Mouse (Mus musculus) mouse trophoblast stem cell (cell line): ENCODE measurements around the gene Sf3b2.

Source experiments
- in situ Hi-C, 2 experiments: fragments of 300-500 bp; cut with MseI, MboI; formaldehyde crosslinking; loops; 2 replicates in 1 of 2; 3 replicates in 1 of 2; pipeline ENCODE4 v1.15.1; 2025

The Sf3b2 gene

DNA sequence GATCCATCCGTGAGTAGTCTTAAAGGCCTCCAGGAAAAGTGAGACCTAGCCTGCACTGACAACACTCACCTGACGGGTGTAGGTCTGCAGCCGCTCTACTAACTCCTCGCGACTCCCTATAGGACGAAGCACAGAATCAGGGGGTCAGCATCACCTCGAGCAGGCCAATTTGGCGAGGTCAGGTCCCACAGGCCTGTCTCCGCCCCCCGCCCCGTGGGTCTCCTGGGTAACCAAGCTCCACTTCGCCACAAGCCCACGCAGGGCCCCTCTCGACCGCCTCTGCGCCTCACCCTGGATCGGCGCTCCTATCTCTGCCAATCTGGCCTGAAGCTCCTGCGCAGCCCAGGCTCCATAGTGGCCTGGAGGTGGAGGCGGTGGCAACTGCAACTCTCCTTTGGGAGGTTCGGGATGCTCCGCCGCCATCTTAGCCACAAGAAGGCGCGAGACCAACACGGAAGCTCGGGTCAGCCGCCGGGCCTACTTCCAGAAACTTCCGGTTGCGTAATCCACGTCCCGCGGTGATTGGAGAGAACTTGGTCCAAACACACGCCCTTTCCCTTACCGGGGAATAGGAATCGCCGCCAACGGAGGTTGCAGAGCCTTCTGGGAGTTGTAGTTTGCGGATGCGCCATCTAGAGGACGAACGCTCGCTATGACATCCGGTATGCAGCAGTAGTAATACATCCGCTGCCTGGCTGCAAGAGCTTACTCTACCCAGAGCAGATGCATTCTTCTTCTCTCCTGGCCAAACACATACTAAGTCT, at the start of gene Sf3b2:
Gene Sf3b2, minus strand, starts transcription at position 484 of the 764 bp plus-strand sequence.
- in situ Hi-C loops, result no loop called here

DNA sequence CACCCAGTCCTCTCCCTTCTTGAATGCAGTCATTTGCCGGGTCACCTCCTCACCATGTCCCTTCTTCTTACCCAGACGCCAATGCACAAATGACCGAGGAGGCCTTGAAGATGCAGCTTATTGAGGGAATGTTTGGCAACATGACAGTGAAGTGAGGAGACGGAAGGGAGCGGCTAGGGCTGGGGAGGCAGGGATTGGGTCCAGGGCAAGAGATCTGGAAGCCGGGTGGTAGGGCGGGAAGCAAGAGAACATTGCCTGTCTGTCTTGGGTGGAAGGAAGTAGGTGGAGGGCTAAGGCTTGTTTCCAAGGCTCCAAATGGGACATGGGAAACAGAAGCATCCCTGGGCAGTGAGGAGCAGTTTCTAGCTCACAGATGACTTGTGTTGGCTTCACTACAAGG, 46.1 kb upstream of the Sf3b2 start:
- in situ Hi-C loops, result loop anchor here in 1 of 2 experiments (5.0 kb wide), 1 partner anchor 39 kb away; no protein-coding TSS in a partner anchor

DNA sequence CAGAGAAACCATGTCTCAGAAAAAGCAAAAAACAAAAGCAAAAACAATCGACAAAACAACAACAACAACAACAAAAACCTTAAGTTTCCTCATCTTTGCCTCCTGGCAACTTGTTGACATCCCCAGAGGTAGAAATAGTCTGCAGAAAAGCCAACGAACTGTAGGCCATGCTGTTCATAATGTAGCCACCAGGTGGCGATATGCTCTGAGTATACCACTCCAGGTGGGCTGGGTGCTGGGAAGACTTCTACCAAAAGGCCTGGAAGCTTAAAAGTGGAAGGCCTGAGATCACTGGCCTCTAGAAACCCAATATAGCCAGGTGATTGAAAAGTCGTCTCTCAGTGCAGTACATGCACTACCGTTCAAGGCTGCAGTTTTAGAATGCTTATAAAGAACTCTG, 42.7 kb upstream of the Sf3b2 start:
- in situ Hi-C loops, result no loop called here

DNA sequence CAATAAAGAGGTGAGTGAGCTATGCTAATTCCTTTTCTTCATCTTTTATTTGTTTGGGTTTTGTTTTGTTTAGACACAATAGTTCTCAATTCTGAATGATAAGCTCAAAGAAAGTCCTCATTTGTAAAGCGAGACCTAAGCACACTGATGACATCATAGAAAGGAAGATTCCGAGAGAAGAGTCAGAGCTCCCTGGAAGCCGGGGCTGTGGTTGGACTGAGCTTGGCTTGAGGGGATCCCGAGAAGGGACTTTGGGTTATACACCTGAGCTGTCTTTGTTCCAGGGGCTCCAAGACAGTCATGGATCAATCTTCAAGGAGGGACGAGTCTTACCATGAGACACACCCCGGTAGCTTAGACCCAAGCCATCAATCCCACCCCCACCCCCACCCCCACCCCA, 40.2 kb upstream of the Sf3b2 start, which contains the start of gene Catsper1:
Gene Catsper1, plus strand, starts transcription at position 301 of the 400 bp plus-strand sequence.
- in situ Hi-C loops, result no loop called here

DNA sequence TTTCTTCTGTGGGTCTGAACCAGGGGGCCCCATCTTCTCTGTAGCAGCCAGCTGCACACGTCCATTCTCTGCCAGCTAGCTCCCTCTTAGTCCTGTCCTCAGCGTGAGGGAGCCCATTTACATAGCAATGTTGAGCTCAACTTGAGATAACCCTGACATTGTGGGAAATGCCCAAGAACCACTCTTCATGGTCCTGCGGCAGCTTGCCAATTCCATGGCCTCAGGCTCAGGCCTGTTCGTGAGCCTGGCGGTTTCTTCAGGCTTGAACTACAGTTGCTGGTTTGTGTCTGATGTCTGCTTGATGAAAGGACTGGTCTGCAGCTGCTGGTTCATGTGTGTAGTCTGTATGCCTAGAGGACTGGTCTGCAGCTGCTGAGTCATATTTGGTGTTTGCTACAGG, 39.5 kb upstream of the Sf3b2 start:
- in situ Hi-C loops, result no loop called here

DNA sequence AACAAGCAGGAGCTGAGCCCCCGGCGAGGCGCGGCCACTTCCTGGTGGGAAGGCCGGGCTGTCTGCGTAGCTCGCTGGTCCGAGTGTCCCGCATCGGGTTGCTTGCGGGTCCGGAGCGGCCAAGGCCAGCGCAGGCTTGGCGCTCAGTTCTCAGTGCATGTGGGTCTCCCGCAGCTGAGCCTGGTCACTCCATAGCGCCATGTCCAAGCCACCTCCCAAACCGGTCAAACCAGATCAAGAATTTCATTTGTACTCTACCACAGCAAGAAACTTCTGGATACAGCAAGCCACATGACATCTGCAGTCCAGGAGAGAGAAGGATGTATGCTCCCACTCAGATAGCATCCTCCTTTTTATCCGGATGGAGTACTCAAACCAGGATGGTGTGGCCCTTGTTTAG, 32.7 kb upstream of the Sf3b2 start:
- in situ Hi-C loops, result no loop called here

DNA sequence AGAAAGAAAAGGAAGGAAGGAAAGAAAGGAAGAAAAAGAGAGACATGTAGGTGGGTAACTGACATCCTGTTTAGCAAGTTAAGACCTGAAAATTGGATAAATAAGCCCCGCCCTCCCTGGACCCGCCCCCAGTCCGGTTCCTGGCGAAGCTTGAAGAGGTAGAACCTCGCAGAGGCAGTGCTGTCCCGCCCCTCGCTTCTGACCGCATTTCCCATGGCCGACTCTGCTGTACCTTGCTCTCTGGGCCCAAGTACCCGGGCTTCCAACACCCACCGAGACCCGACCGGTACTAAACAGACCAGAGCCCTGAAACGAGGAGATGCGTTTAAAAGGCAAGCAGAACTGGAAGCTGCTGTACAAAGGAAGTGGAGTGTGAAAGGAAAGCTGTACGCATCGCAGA, 28.5 kb upstream of the Sf3b2 start:
- in situ Hi-C loops, result no loop called here

DNA sequence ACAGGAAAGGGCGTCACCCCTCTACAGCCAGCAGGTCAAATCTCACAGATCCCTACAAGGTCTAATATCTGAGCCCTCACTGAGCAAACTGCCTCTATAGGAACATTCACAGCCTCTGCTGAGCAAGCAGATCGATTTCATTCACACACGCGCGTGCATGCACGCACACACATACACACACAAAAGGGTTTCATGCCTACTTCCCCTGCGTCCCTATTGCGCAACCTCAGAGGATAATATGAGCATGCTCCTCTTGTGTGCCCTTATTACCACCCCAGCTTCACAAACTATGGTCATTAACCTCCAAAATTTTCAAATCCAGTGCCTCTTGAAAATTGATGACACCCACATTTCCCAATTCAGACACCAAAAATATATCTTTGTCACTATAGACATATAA, 17.9 kb upstream of the Sf3b2 start:
- in situ Hi-C loops, result no loop called here

DNA sequence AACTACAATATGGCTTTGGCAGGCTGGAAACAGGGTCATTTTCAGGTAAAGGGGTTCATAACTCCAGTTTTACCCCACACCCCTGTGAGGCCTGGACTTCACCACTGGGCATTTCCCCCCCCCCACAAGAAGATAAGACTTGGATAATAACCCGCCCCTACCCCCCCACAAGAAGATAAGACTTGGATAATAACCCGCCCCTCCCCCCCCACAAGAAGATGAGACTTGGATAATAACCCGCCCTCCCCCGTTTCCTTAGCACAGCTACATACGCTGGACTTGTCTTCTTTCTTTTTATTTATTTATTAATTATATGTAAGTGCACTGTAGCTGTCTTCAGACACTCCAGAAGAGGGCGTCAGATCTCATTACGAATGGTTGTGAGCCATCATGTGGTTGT, 13.8 kb upstream of the Sf3b2 start:
- in situ Hi-C loops, result no loop called here

DNA sequence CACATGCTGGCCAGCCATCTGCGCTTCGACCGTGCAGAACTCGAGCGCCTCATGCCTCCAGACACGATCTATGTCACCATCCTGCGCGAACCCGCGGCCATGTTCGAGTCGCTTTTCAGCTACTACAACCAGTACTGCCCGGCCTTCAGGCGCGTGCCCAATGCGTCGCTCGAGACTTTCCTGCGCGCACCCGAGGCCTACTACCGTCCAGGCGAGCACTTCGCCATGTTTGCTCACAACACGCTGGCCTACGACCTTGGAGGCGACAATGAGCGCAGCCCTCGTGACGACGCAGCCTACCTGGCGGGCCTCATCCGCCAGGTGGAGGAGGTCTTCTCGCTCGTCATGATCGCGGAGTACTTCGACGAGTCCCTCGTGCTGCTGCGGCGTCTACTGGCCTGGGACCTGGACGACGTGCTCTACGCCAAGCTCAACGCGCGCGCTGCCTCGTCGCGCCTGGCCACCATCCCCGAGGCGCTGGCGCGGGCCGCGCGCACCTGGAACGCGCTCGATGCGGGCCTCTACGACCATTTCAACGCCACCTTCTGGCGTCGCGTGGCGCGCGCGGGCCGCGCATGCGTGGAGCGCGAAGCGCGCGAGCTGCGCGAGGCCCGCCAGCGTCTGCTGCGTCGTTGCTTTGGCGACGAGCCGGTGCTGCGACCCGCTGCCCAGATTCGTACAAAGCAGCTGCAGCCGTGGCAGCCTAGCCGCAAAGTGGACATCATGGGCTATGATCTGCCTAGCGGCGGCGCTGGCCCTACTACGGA, 11.9 kb upstream of the Sf3b2 start:
- in situ Hi-C loops, result no loop called here

DNA sequence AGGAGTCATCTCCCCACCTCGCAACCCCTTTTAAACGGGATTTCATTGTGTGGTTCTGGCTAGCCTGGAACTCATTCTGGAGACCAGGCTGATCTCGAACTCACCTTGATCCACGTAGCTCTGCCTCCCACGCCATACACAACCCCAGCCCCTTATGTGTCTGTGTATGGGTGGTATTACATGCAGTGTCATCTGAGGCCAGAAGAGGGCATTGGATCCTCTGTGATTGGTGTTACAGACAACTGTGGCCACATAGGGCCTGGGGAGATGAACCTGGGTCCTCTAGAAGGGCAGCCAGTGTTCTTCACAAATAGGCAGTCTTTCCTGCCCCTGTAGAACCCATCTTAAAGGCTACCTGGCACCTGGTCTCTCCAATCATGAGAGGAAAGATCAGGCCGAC, 11.0 kb upstream of the Sf3b2 start:
- in situ Hi-C loops, result no loop called here

DNA sequence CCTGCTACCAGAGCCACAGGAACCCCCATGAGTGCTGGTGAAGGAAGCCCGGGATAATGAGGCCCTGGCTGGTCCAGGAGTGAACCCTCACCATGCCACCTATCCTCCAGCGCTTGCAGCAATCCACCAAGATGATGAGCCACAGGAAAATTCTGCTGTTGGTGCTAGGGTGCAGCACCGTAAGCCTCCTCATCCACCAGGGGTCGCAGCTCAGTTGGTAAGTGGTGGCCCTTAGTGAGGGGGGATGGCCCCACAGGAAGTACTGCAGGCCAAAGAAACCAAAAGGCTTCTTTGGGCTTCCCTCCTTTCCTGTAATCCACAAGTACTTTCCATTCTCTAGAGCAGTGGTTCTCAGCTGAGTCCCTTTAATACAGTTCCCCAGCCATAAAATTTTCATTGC, 7.2 kb upstream of the Sf3b2 start:
- in situ Hi-C loops, result loop anchor here in 1 of 2 experiments (5.0 kb wide), 1 partner anchor 40 kb away; no protein-coding TSS in a partner anchor

DNA sequence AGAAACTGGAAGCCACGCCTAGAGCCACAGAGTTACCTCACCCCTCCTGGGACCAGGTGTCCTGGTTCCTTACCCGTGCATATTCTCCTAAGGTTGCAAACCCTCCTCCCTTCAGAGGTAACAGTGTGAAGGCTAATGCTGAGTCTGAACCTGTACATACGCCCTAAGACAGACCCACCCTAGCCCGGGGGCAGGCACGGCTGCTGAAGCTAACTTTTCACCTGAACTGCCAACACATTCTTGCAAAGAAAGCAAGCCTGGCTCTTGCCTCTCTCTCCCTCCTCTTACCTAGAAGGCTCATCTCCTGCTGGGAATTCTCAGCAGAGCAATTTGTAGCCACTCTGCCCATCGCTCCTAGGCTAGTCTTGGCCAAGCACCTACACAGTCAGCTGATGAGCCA, 5.3 kb upstream of the Sf3b2 start:
- in situ Hi-C loops, result loop anchor here in 1 of 2 experiments (5.0 kb wide), 1 partner anchor 42 kb away; no protein-coding TSS in a partner anchor

DNA sequence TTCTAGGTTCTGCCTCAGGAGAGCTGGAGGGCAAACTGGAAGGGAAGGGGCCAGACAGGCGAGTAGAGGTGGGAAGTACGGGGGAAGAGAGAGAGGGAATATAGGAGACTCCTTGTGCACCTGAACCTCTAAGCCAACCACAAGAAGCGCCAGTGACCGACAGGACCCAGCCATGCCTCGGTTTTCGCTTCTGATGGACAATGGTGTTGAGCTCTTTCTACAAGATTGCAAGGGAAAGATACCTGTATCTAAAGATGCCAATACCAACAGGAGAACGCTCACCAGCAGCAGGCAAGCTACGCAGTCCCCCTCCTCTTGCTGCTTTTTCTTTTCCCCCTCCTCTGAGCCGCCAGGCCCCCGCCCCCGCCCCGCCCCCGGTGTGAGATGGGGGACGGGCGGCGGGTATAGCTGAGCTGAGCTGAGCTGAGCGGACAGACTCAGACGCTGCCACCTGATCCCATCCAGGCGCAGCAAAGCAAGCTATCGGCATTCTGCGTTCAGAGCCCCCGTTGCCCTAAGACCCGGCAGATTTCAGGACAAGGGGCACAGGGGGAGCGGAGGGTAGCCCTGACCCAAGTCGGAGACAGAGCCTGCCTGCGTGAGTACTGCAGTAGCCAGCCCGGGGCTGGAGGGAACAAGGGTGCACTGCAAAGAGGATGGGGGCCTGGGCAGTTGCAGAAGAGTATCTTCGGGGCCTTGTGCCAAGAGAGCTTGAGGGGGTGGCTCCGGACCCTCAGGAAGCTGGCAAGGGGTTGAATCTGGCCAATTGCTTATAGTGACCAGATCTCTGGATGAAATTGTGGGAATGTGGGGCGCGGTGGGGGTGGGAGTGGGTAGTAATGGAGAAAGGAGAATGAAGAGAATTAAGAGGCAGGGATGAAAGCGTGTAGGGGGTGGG, 2.9 kb upstream of the Sf3b2 start, which contains the start of gene Gal3st3:
Gene Gal3st3, plus strand, starts transcription at position 429 of the 898 bp plus-strand sequence.
- in situ Hi-C loops, result no loop called here

DNA sequence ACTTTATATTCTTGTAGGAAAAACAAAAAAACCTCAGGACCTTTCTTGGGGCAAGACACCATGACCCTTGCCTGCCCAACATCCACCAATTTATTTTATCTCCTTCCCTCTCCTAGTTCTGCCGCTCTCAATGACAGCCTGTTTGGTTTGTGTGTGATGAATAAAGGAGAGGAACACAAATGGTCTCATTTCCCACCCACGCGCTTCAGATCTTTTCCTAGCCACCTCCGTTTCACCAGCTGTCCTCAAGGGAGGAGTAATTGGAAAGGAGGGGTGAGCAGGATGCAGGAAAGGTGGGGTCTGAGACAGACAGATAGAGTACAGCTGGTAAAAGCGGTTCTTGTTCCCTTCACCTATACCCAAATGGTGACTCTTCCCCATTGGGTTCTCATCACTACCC, 1.4 kb upstream of the Sf3b2 start:
- in situ Hi-C loops, result no loop called here

DNA sequence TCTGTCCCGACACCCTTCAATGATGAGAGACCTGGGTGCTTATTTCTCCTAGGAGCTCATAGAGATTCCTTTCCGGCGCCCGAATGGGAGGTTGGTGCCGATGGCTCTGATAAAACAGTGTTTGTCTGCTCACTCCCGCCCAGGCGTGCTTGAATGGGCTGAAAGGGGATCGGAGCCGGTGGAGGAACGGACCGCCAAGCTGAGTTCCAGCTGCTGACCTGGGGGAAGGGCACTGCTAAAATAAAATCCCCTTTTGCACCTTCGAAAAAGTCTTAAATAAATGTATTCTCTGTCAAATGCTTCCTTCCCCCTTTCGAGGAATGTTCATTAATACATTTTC, 451 bp upstream of the Sf3b2 start:
- in situ Hi-C loops, result no loop called here

DNA sequence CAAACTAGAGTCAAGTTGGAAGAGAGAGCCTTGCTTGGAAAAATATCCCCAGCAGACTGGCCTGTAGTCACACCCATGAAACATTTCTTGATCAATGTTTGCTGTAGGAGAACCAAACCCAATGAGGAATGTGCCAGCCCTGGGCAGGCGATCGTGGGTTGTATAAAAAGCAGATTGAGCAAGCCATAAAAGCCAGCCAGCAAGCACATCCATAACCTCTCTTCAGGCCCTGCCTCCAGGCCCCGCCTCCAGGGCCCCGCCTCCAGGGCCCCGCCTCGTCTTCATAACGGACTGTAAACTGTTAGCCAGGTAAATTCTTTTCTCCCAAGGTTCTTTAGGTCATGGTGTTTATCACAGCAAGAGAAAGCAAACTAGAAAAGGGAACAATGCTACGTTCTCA, 16.9 kb downstream of the Sf3b2 start:
- in situ Hi-C loops, result no loop called here

DNA sequence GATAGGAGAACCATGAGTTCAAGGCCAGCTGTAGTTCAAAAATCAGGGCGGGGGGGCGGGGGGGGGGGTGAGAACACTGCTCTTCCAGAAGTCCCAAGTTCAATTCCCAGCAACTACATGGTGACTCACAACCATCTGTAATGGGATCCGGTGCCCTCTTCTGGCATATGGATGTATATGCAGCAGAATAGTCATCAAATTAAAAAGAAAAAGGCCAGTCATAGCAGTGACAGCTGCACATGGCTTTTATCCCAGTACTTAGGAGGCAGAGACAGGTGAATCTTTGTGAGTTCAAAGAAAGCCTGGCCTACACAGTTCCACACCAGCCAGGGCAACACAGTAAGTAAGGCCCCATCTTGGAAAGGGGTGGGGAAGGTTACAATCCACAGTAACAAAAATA, 18.1 kb downstream of the Sf3b2 start:
- in situ Hi-C loops, result no loop called here

DNA sequence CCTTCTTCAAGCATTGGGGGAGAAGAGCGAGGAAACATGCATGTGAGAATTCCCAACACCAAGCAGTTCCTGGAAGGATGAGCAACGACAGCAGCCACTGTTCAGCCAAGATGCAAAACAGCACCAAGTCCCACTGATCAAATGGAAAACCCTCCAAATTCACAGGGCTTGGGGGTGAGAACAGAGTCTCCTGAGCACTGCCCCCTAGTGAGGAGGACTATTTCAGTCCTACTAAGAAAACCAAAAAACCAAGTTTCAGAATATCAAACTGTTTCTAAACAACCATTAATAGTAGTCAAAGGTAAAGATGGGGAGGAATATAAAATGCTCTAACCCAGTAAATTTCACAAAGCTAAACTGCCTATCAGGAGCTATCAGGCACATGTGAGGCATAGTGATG, 18.7 kb downstream of the Sf3b2 start:
- in situ Hi-C loops, result no loop called here

DNA sequence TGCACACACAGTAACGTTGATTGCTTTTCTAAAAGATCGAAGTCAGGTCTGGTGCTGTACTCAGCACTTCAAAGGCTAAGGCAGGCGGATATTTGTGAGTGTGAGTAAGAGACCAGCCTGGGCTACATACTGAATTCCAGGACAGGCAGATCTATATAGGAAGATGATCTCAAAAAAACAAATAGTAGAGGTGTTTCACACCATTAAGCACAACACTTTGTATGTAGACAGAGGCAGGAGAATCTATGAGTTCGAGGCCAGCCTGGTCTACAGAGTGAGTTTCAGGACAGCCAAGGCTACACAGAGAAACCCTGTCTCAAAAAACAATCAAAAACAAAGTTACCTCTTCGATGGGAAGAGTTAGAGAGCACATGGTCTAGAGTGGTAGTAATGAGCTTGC, 19.5 kb downstream of the Sf3b2 start:
- in situ Hi-C loops, result no loop called here

DNA sequence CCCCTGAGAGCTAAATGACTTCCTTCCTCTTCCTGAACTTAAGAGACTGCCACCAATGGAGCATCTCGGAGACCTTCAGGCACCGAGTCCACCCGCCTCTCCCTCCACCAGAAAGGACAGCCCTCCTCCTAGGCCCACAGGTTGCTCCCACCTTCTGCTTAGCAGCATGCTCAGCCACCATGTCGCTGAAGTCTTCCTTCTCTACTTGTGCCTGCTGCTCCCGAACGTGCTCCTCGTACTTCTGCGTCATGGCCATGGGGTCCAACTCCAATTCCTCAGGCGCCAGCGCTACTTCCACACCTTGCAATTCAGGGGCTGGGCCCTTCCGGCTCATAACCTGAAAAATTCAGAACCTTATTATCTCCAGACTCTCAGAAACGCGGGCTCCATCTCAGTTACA, 20.6 kb downstream of the Sf3b2 start:
- in situ Hi-C loops, result no loop called here

DNA sequence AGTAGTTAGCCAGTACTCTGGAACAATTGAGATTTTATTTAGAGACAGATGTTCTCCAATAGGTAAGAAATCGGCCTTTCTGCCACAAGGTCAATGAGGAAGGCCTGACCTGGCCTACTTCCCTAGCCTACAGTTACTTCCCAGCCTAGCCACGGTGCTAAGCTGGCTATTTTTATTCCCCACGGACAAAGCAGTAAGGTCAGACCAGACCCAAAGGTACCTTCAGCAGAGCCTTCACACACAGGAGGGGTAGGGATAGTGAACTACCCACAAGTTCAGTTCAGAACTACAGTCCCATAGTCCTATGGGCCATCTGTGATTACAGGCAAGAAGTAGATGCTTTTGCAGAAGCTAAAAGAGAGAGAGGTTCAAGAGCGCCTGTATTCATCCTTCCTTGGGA, 21.3 kb downstream of the Sf3b2 start:
- in situ Hi-C loops, result no loop called here
